Mouse (Mus musculus): ENCODE results near the gene Gm20518.

DNA sequence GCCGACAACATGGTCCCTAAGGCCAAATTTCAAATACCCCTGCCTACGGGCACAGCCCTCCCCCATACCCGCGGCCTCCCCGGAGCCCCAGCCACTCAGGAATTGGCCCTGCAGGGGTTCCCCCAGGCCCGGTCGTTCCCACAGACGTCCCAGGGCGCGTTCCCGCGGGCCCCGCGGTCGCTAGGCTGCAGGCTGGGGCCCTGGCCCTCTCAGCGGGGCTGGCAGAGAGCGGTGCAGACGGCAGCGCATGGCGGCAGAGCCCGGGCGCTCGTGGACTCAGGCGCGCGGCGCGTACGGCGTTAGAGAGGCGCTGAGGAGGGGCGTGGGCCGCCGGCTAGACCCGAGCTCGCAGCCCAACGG is 58.2 kb downstream of the Gm20518 start:
- no peak for TF ChIP-seq HCFC1 (IDR thresholded peaks at IDR 0.05; ENCODE audit: borderline replicate concordance, insufficient read depth, low read length)
- no peak for TF ChIP-seq ZC3H11A (IDR thresholded peaks at IDR 0.05; ENCODE audit: borderline replicate concordance, low read depth, low read length)

All from ES-E14 (cell line).